Mouse (Mus musculus): ENCODE data around the gene Nwd1. TPM values are rescaled to one million over a fixed set of nuclear protein-coding genes. Genes with fewer than 3 reads are reported as not detected.

Nwd1 gene
- 1 to 10 TPM in 1 of 2 experiments, under 1 TPM in 1; 0.46 to 1.1 TPM for total RNA-seq (2023)

GRCm38 (mm10) chr8:72646060-72646767 is at the start of gene Nwd1:
TSS of gene Nwd1 (plus strand) at chr8:72646711.

GRCm38 (mm10) chr8:72722769-72723650 is 76.5 kb downstream of the Nwd1 start, which contains the start of gene Sin3b:
TSS of gene Sin3b (plus strand) at chr8:72723285.

GRCm38 (mm10) chr8:72761322-72762051 is 115.0 kb downstream of the Nwd1 start, which contains the start of gene F2rl3:
TSS of gene F2rl3 (plus strand) at chr8:72761880.

Other genes starting within 250 kb of the Nwd1 start
- gene Eps15l1, start 225.3 kb upstream of the Nwd1 start, total RNA-seq (2023): 10 to 100 TPM; 54.6 to 59.5 TPM
- gene Calr3, start 202.8 kb upstream of the Nwd1 start, total RNA-seq (2023): under 1 TPM in 1 of 2 experiments, not detected in 1; 0.31 TPM
- gene 1700030K09Rik, start 202.8 kb upstream of the Nwd1 start, total RNA-seq (2023): 1 to 10 TPM; 3.0 to 5.0 TPM
- 10 to 100 TPM; 56.4 to 85.1 TPM for gene Cherp, start 171.5 kb upstream of the Nwd1 start, total RNA-seq (2023)
- 100 to 1,000 TPM in 1 of 2 experiments, 10 to 100 TPM in 1; 97.8 to 113 TPM for gene Slc35e1, start 154.1 kb upstream of the Nwd1 start, total RNA-seq (2023)
- 10 to 100 TPM; 11.9 to 12.4 TPM for gene Med26, start 98.4 kb upstream of the Nwd1 start, total RNA-seq (2023)
- 100 to 1,000 TPM in 1 of 2 experiments, 10 to 100 TPM in 1; 88.6 to 100 TPM for gene Smim7, start 75.6 kb upstream of the Nwd1 start, total RNA-seq (2023)
- gene Tmem38a, start 74.7 kb upstream of the Nwd1 start, total RNA-seq (2023): 10 to 100 TPM; 13.8 to 13.9 TPM
- 100 to 1,000 TPM; 119 to 133 TPM for gene Sin3b, start 76.6 kb downstream of the Nwd1 start, total RNA-seq (2023)
- under 1 TPM; 0.64 to 0.84 TPM for gene F2rl3, start 115.2 kb downstream of the Nwd1 start, total RNA-seq (2023)

All from neutrophil, adult 83 days (primary cell).